Mouse (Mus musculus): Measurements from ENCODE around the gene Thumpd3. TPM values are rescaled to one million over a fixed set of nuclear protein-coding genes. Genes with fewer than 3 reads are reported as not detected.
A peak's percentile ranks its signal among the peaks of the same experiment; 100 is the strongest.

The Thumpd3 gene
- total RNA-seq, 2 experiments from 2014 or later: 38.2 to 40.6 TPM

DNA sequence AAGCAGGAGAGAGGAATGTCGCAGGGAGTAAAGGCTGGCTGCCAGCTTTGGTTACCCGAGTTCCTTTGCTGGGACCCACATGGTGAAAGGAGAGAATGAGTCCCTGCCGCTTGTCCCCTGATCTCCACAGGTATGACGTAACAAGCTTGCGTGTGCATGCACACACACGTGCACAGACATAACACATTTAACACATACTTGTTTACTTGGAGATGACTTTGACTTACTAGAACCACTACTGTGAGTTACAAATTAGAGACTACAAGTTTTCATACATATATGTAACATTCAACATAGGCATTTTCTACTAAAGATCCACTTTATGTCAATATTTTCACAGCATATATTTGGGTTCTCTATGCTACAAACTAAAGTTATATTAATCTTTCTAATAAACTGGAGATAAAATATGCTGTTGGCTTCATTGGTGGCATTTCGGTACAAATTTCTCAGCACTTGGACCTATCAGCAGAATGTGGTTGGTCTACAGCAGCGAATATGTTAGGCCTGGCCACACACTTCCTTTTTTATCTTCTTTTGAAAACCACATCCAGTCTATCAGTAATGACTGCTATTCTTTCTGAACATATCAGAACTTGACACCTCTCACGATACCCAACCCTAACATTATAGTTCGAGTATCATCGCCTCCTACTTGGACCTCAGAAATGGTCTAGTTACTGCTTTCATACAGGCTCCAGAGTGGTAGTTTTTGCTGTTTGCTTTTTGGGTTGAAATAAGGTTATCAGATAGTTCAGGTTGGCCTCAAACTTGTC, 4.6 kb upstream of the Thumpd3 start:
- H3K27ac ChIP-seq: no peak overlapping the region
- TF ChIP-seq CTCF (conservative IDR thresholded peaks at IDR 0.05): no peak
- no peak for DNase-seq (ENCODE audit: low spot score in 2 of 2)
- H3K4me3 ChIP-seq: no peak overlapping the region

DNA sequence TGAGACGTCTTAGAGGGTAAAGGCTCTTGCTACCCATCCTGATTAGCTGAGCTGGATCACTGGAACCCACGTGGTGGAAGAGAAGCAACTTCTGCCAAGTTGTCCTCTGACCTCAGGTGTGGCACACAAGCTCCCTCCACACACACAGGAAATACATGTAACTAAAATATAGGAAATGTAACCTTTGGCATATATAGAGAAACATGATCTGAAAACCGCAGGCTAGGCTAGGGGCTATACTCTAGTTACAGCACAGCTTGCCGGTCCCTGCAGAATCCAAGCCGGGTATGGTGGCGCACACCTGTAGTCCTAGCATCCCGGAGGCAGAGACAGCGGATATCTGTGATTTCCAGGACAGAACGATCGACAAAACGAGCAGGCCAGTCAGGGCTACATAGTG, 450 bp upstream of the Thumpd3 start:
- no peak for DNase-seq (ENCODE audit: low spot score in 2 of 2)
- Histone ChIP-seq H3K27ac (peak overlapping the region; percentile 91), H3K4me3 (peak overlapping the region; percentile 97)
- no peak for TF ChIP-seq CTCF (conservative IDR thresholded peaks at IDR 0.05)

DNA sequence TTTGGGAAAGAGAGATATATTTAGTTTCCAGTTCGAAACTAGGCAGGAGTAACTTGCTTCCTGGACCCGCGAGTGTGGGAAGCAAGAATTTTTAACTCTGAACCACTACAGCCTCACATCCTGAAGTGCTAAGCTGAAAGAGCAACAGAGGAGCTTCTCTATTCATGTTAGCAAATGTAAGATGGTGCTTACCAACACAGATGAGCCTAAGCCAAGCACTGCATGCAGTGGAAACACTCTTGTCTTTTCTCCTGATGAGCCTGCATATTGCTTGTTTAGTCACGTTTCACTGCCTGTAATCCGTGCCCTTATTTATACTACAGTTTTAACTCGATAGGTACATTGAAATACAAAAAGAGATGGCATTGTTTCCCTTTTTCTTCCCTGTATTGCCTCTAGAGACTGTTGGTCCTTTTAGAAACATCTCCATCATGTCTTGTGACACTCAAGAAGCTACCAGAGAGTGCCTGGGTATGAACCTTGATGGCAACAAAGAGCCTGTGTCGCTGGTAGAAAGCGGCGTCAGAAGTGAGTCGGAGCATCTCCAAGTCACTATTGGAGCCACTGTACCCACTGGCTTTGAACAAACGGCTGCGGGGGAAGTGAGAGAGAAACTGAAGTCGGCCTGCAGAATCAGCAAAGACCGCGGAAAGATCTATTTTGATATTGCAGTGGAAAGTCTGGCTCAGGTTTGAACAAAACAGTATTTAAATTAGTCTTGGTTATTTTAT, 1.2 kb downstream of the Thumpd3 start:
- TF ChIP-seq CTCF (conservative IDR thresholded peaks at IDR 0.05): no peak
- H3K4me3 ChIP-seq: peak overlapping the region; percentile 97
- peak overlapping the region; percentile 91; the same call in 1 of the 2 replicates for H3K27ac ChIP-seq
- DNase-seq (ENCODE audit: low spot score in 2 of 2): no peak

DNA sequence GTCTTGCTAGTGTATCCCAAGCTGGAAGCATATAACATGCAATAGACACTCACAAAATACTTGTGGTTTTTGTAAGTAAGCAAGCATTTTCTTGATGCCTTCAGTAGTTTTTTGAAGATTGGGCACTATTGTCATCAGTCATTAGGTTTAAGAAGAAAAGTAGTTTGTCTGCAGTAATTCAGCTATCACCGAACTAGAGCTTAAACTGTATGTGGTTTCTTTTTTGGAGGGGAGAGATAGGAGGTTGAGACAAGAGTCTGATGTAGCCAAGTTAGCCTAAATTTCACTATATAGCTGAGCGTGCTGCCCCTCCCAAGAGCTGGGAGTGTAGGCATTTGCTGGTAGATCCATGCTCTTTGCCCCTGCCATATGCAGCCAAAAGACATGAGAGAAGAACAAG, 2.3 kb downstream of the Thumpd3 start:
- Histone ChIP-seq H3K27ac (no peak overlapping the region), H3K4me3 (no peak overlapping the region)
- TF ChIP-seq CTCF (conservative IDR thresholded peaks at IDR 0.05): no peak
- DNase-seq (ENCODE audit: low spot score in 2 of 2): no peak

DNA sequence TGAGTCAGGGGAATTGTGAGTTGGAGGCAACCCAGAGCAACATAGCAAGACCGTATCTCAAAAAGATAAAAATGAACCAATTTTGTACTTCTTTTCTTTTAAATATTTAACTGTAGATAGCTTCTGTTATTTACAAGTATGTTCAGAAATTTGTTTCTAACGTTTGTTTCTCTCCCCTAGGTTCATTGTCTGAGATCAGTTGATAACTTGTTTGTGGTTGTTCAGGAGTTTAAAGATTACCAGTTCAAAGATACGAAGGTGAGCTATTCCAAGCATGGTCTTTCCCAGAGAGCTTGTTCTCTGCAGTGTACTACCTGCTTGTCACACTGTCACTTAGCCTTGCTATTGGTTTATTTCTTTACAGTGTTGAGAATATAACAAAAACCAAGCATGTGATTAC, 3.1 kb downstream of the Thumpd3 start:
- DNase-seq (ENCODE audit: low spot score in 2 of 2): no peak
- H3K4me3 ChIP-seq: no peak overlapping the region
- peak overlapping the region; percentile 54; the same call in 1 of the 2 replicates for H3K27ac ChIP-seq
- no peak for TF ChIP-seq CTCF (conservative IDR thresholded peaks at IDR 0.05)

DNA sequence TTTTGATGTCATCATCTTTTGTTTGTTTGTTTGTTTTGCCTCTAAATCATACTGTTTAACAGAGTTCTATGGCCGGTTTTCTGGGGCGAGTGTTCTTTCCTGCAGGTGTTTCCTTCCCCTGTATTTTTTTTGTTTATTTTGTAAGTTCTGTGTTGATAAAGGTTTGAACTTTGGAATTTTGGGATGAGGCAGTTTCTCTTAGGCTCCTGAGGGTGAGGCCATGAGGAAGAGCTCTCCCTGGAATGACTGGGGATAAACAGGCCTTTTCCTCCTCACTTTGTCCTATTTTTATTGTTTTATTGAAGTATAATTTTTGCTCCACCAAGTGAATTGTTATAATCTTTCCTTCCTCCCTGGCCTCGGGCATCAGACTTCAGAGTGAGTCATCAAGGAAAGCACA, 6.9 kb downstream of the Thumpd3 start:
- TF ChIP-seq CTCF (conservative IDR thresholded peaks at IDR 0.05): no peak
- H3K4me3 ChIP-seq: no peak overlapping the region
- no peak for DNase-seq (ENCODE audit: low spot score in 2 of 2)
- no peak overlapping the region for H3K27ac ChIP-seq

DNA sequence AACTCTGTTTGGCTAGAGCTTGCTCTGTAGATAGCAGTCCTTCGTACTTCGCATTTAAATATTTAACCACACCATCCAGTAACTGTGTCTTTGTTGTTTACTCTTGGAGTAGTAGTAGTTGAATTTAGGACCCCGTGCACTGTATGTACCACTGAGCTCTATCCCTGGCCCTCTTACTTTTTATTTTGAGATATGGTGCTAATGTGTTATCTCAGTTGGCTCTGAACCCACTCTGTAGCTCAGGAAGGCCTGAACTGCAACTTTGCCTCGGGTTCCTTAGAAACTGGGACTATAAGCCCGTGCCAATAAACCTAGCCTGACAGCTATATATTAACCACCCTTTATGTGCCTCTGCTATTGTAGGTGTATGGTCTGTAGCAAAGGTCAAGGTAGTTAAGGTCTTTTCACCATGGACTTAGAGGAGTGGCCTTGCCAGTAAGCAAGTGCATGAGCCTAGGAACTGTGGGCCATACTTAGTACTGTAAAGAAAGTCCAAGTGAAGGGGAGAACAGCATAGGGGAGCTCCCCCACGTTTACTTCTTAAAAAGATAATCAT, 8.6 kb downstream of the Thumpd3 start:
- no peak overlapping the region for H3K27ac ChIP-seq
- no peak overlapping the region for H3K4me3 ChIP-seq
- DNase-seq (ENCODE audit: low spot score in 2 of 2): no peak
- TF ChIP-seq CTCF (conservative IDR thresholded peaks at IDR 0.05): no peak

DNA sequence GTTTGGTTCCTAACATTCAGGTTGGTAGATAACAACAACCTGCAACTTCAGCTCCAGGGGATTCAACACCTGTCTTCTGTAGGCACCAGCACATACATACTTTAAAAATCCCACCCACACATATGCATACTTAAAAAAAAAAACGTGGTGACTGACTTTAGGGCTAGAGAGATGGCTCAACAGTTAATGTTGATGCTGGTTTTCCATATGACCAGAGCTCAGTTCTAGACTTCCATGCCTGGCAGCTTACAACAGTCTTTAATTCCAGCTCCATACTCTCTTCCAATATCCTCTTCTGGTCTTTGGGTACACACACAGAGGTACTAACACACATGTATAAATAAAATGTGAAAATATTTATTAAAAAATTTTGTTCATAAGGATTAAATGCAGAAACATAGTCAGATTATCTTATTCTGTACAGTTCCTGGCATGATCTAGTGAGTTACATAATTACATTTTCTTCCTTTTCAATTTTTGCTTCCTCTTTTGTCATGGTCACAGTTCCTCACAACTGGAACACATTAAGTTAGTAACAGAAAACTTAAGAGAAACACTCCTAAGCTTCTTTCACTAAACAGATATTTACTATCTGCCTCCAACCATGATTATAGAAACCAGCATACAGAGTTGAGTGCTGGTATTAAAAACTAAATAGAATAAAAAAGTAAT, 15.0 kb downstream of the Thumpd3 start:
- 0 out of 2 replicates have a peak overlapping the region, but pooled peaks have one; percentile 14 for H3K27ac ChIP-seq
- H3K4me3 ChIP-seq: no peak overlapping the region
- no peak for DNase-seq (ENCODE audit: low spot score in 2 of 2)
- no peak for TF ChIP-seq CTCF (conservative IDR thresholded peaks at IDR 0.05)

DNA sequence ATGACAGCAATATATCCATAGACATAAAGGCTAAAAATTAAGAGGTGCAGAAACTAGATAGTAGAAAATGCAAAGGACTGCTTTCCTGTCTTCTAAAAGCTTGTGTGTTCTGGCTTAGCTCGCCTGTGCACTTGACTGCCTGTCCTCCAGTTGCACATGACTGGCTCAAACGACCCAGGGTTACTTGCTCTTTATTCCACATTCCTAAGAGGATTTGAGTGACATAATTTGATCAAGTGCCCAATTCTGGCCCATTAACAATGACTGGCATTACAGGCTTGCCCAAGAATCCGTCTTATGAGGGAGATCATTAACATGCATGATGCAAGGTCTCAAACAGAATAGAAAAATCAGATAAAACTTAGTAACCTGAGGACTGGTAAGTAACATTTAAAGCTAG, 16.2 kb downstream of the Thumpd3 start:
- no peak for TF ChIP-seq CTCF (conservative IDR thresholded peaks at IDR 0.05)
- Histone ChIP-seq H3K4me3 (no peak overlapping the region), H3K27ac (peak overlapping the region; percentile 21; the same call in 1 of the 2 replicates)
- DNase-seq (ENCODE audit: low spot score in 2 of 2): no peak

DNA sequence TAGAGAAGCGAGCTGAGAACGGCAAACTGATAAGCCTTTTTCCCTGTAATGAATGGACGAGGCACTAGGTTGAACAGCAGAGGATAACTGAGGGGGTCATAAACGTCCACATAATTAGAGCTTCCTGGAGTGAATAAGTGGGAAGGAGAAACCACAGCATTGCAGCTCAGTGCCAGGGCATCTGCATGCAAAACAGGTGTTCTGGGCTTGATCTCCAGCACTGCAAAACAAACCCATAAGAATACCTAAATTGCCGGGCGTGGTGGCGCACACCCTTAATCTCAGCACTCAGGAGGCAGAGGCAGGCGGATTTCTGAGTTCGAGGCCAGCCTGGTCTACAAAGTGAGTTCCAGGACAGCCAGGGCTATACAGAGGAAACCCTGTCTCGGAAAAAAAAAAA, 17.3 kb downstream of the Thumpd3 start:
- Histone ChIP-seq H3K4me3 (no peak overlapping the region), H3K27ac (no peak overlapping the region)
- no peak for DNase-seq (ENCODE audit: low spot score in 2 of 2)
- no peak for TF ChIP-seq CTCF (conservative IDR thresholded peaks at IDR 0.05)

DNA sequence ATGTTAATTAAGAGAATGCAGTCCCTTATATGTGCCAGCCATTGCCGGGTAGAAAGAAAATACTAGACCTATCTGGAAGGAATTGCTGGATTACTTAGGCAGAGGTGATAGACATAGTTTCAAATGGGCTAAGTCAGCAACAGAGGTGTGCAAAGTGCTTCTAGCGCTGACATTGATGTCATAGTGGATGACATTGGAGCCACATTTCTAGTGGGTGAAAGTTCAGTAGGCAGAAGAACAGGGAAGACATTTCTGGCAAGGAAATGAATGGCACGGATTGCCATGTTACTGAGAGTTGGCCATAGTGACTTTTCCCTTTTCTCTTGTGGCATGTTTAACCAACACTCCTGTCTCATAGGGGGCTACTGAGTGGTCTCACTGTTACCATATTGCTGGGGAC, 19.2 kb downstream of the Thumpd3 start:
- DNase-seq (ENCODE audit: low spot score in 2 of 2): no peak
- no peak overlapping the region for H3K27ac ChIP-seq
- TF ChIP-seq CTCF (conservative IDR thresholded peaks at IDR 0.05): no peak
- no peak overlapping the region for H3K4me3 ChIP-seq

DNA sequence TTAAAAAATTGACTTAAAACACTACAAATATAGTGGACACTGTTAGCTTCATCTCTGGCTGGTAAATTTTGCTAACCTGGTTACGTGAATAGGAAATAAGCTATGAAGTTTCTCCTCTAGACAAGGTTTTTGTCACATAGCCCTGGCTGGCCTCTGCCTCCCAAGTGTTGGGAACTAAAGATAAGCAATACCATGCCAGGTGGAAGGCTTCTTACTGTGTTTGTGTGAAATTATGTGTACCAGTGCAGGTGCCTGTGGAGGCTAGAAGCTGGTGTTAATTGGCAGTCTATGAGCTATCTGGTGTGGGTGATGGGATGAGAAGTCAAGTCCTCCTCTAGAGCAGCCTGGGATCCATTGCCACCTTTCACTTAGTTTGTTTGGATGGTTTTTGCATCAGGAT, 23.1 kb downstream of the Thumpd3 start:
- TF ChIP-seq CTCF (conservative IDR thresholded peaks at IDR 0.05): no peak
- no peak for DNase-seq (ENCODE audit: low spot score in 2 of 2)
- Histone ChIP-seq H3K27ac (no peak overlapping the region), H3K4me3 (no peak overlapping the region)

DNA sequence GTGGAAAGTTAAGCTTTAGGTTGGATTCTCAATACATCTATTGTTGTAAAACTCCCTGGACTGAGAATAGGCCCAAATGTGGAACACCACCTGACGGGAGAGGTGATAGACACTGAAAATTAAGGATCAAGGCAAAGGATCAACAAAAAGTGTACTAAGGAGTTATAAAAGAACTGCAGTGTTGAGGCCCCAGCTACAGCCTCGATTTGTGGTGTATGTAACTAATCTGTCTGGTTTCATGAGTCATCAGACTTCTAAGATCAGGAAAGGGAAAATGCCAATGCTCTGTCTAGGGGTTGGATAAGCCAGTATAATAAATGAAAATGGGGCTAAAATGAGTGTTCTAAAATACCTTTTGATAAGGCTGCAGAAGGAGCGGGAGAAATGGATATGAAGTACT, 29.2 kb downstream of the Thumpd3 start:
- H3K4me3 ChIP-seq: peak overlapping the region; percentile 68
- H3K27ac ChIP-seq: peak overlapping the region; percentile 98; the same call in 1 of the 2 replicates

More for the DNA sequence above, 29.2 kb downstream of the Thumpd3 start:
- DNase-seq (ENCODE audit: low spot score in 2 of 2): no peak
- TF ChIP-seq CTCF (conservative IDR thresholded peaks at IDR 0.05): no peak

Measured in layer of hippocampus, adult 2 months (tissue).